Mouse (Mus musculus) hindbrain, embryonic 11.5 days (tissue): Measurements from ENCODE around the gene Prkag2. TPM values are rescaled to one million over a fixed set of nuclear protein-coding genes. Genes with fewer than 3 reads are reported as not detected.

ENCODE experiments used
- ATAC-seq: fragments of 200-750 bp; cut with Nextera tagmentation; 2 replicates; pipeline ENCODE4 v1.8.0; 2017; ENCODE audit warnings: mild to moderate bottlenecking, moderate TSS enrichment, moderate library complexity; ENCODE audit not compliant: low FRiP score
- DNase-seq: peaks from one replicate; pipeline ENCODE4 v3.0.0-alpha.2; 2015; ENCODE audit warnings: low spot score
- H3K27ac ChIP-seq: fragments of 300-500 bp; sonication (generic); 2 replicates; pipeline ENCODE4 v1.5.1; 2014; ENCODE audit warnings: mild to moderate bottlenecking, low read depth, low read length
- H3K27me3 ChIP-seq: fragments of 300-500 bp; sonication (generic); 2 replicates; pipeline ENCODE4 v1.6.1; 2014; ENCODE audit warnings: mild to moderate bottlenecking, low read length, moderate library complexity, mixed read lengths; ENCODE audit not compliant: control insufficient read depth, insufficient read depth
- H3K36me3 ChIP-seq: fragments of 300-500 bp; sonication (generic); 2 replicates; pipeline ENCODE4 v1.6.1; 2014; ENCODE audit warnings: mild to moderate bottlenecking, low read length, moderate library complexity, mixed read lengths; ENCODE audit not compliant: control insufficient read depth, insufficient read depth
- H3K4me1 ChIP-seq: fragments of 300-500 bp; sonication (generic); replicated peaks from 2 replicates; pipeline ENCODE4 v1.6.1; 2014; ENCODE audit warnings: low read length, mixed read lengths; ENCODE audit not compliant: control insufficient read depth, insufficient read depth
- H3K4me2 ChIP-seq: fragments of 300-500 bp; sonication (generic); replicated peaks from 2 replicates; pipeline ENCODE4 v1.6.1; 2014; ENCODE audit warnings: mild to moderate bottlenecking, low read depth, low read length
- H3K4me3 ChIP-seq: fragments of 300-500 bp; sonication (generic); 2 replicates; pipeline ENCODE4 v1.5.1; 2014; ENCODE audit warnings: low read depth, low read length
- H3K9ac ChIP-seq: fragments of 300-500 bp; sonication (generic); 2 replicates; pipeline ENCODE4 v1.6.1; 2014; ENCODE audit warnings: low read depth, low read length
- H3K9me3 ChIP-seq: fragments of 300-500 bp; sonication (generic); 2 replicates; pipeline ENCODE4 v1.6.1; 2016; ENCODE audit warnings: low read length; ENCODE audit not compliant: control insufficient read depth
- WGBS: fragments of 180-500 bp; shearing (Covaris S2); extraction: QIAGEN DNeasy Blood & Tissue Kit; methylation state at CpG from one replicate; pipeline ENCODE4 v1.1.7; 2014; 5-methylcytosine and 5-hydroxymethylcytosine counted together
- polyA plus RNA-seq: library from polyadenylated mRNA; unstranded; fragments of >200 nt; fragmentation: Nextera tagmentation; extraction: Ambion mirVana; gene quantifications from 2 replicates; pipeline ENCODE4 v1.2.1, GENCODE M21; 2014

Gene Prkag2
- polyA plus RNA-seq, 1 experiment from 2014 or later: 56.7 TPM

DNA sequence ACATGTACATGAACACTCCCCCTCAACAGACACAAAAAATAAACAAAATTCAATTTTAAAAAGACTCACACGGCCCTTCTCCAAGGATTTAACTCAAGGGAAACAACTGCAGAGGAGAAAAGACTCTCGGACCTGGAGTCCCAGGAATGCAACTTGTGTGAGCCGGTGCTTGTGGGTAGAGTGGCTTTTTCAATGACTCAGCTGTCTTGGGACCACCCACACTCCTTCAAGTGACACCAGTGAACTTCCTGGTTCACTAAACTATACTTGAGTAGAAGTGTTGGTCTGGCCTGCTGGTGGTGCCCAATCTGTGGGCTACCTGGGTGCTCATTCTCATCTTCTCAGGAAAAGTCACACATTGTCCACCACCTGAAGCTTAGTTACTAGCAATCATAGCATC is 53.7 kb downstream of the Prkag2 start:
- no peak for DNase-seq
- H3K27ac ChIP-seq: no peak overlapping the region
- no peaks in the 10 kb centered on the region for H3K27me3 ChIP-seq
- no peaks in the 10 kb centered on the region for H3K9me3 ChIP-seq
- no peaks in the 10 kb centered on the region for H3K36me3 ChIP-seq
- no peaks in the 10 kb centered on the region for H3K4me1 ChIP-seq
- 79% methylated on average over 3 of the region's 3 CpGs for WGBS
- H3K9ac ChIP-seq: no peak overlapping the region
- H3K4me2 ChIP-seq: no peak overlapping the region
- no peak overlapping the region for H3K4me3 ChIP-seq
- ATAC-seq: no peak

DNA sequence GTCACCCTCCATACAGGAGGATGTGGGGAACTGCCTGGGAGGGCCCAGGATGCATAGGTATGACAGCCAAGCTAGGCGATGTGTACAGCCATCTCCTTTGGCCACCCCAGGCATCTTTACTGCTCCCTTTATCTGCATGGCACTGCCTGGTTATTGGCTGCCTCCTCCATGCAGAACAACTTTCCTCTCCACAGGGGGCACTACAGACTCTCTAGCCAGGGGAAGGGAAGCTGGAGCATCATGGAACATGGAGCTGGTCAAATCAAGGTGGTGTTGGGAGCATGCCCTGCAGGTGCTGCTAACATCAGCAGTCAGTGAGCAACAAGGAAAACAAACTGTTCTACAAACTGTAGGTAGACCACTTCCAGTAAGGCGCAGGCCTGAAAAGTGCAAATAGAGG is 56.4 kb downstream of the Prkag2 start:
- Histone ChIP-seq H3K9me3 (no peaks in the 10 kb centered on the region), H3K9ac (no peak overlapping the region), H3K27ac (no peak overlapping the region), H3K36me3 (no peaks in the 10 kb centered on the region), H3K4me1 (no peaks in the 10 kb centered on the region), H3K4me3 (no peak overlapping the region), H3K4me2 (no peak overlapping the region), H3K27me3 (no peaks in the 10 kb centered on the region)
- ATAC-seq (no peak), DNase-seq (no peak)
- 93% methylated on average over 2 of the region's 2 CpGs for WGBS

DNA sequence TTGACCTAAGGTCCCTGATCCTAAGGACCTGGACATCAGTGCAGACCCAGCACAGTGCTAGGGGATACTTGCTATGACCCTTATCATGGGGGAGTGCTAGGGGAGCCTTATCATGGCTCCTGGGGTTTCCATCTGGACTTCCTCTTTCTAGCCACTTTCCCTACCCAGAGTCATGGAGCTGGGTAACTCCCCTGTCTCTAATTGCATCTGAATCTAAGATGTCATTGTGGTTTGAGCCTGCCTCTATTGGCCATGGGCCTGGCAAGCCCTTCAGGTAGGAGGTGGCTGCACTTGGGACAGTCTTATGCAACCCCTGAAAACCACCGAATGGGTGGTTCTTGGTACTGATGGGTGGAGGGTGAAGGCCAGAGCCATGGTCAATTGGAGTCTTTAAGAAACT is 58.5 kb downstream of the Prkag2 start:
- Histone ChIP-seq H3K27me3 (no peaks in the 10 kb centered on the region), H3K4me1 (no peaks in the 10 kb centered on the region), H3K4me2 (no peak overlapping the region), H3K27ac (no peak overlapping the region), H3K36me3 (no peaks in the 10 kb centered on the region), H3K4me3 (no peak overlapping the region), H3K9me3 (no peaks in the 10 kb centered on the region), H3K9ac (no peak overlapping the region)
- 95% methylated on average over 1 of the region's 1 CpGs for WGBS
- DNase-seq (no peak), ATAC-seq (no peak)

DNA sequence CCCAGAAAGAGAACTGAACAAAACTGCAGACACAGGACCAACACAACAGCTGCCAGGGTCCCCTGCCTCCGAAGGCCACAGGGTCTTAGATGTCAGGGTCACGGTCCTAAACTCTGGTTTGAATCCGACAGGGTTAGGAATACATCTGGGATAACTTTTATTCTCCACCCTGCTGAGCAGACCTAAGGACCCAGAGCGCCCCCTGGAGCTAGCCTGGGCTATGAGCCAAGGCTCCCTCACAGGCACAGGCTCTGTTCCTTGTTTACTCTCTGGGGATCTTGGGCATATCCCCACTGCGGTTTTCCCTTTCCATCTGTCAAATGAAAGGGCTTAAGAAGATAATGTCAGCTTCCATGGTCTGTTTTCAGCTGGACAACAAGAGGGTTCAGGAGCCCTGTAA is 59.1 kb downstream of the Prkag2 start:
- no peaks in the 10 kb centered on the region for H3K36me3 ChIP-seq
- H3K27me3 ChIP-seq: no peaks in the 10 kb centered on the region
- ATAC-seq: no peak
- no peak overlapping the region for H3K27ac ChIP-seq
- no peak overlapping the region for H3K4me3 ChIP-seq
- no peak overlapping the region for H3K9ac ChIP-seq
- 48% methylated on average over 5 of the region's 5 CpGs for WGBS
- H3K9me3 ChIP-seq: no peaks in the 10 kb centered on the region
- H3K4me2 ChIP-seq: no peak overlapping the region
- no peaks in the 10 kb centered on the region for H3K4me1 ChIP-seq
- no peak for DNase-seq

DNA sequence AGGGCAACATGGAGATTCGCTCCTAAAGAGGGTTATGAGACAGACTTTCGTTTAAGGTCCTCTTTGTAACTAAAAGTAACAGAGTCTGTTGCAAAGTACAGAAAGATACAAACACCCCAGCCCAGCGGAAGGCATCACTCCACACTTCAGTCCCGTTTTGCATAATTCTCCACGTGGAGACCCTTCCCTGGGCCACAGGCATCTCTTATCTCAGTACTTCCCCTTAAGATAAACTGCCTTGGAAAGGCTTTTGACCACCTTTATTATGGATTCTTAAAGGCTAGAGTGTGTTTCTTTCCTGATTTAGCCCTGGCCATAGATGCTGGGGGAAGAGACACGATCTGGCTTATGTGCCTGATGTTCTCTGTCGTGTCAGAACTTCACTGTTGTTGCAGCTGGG is 59.5 kb downstream of the Prkag2 start:
- ATAC-seq (no peak), DNase-seq (no peak)
- H3K4me1 ChIP-seq: no peaks in the 10 kb centered on the region
- H3K9me3 ChIP-seq: no peaks in the 10 kb centered on the region
- no peaks in the 10 kb centered on the region for H3K27me3 ChIP-seq
- no peak overlapping the region for H3K27ac ChIP-seq
- 84% methylated on average over 7 of the region's 7 CpGs for WGBS
- H3K4me3 ChIP-seq: no peak overlapping the region
- H3K36me3 ChIP-seq: no peaks in the 10 kb centered on the region
- H3K4me2 ChIP-seq: no peak overlapping the region
- no peak overlapping the region for H3K9ac ChIP-seq

DNA sequence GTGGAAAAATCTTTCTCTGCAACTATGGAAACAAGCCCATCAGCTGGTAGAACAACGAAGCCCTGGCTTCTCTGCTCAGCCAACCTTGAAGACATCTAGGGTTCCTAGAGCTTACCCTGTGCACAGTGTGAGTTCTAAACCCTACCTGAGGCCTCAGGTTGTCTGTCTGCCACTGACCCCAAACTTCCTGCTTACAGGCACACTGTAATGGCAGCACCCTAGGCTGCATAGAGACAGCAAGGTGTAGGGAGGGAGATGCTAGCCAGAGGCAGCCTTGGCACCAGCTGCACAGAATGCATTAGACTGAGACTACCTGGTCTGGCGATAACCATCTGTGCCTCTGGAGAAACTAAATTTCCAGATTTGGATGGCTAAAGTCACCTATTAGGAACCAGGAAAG is 61.6 kb downstream of the Prkag2 start:
- no peaks in the 10 kb centered on the region for H3K4me1 ChIP-seq
- no peak overlapping the region for H3K4me2 ChIP-seq
- no peak for DNase-seq
- no peak for ATAC-seq
- no peak overlapping the region for H3K27ac ChIP-seq
- H3K9me3 ChIP-seq: no peaks in the 10 kb centered on the region
- H3K36me3 ChIP-seq: no peaks in the 10 kb centered on the region
- 94% methylated on average over 2 of the region's 2 CpGs for WGBS
- H3K27me3 ChIP-seq: no peaks in the 10 kb centered on the region
- no peak overlapping the region for H3K4me3 ChIP-seq
- H3K9ac ChIP-seq: no peak overlapping the region

DNA sequence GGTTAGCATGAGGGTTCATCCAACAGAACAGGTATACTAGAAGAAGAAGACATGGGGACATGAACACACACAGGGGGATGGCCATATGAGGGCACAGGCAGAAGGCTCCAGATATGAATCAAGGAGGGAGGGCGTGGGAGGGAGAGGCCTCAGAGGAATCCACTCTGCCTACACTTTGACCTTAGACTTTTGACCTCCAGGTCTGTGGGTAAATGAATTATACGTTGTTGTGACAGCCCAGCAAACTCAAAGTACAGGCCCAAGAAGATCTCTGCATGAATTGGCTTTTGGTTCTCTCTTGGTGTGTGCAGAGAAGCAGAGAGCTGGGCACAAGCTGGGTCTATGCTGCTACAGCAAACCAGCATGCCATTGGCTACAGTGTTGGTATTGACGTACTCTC is 65.1 kb downstream of the Prkag2 start:
- H3K9ac ChIP-seq: no peak overlapping the region
- no peak overlapping the region for H3K27ac ChIP-seq
- no peak for ATAC-seq
- no peak overlapping the region for H3K4me3 ChIP-seq
- H3K4me1 ChIP-seq: no peaks in the 10 kb centered on the region
- 88% methylated on average over 3 of the region's 3 CpGs for WGBS
- H3K4me2 ChIP-seq: no peak overlapping the region
- no peaks in the 10 kb centered on the region for H3K9me3 ChIP-seq
- no peak for DNase-seq
- H3K27me3 ChIP-seq: no peaks in the 10 kb centered on the region
- H3K36me3 ChIP-seq: no peaks in the 10 kb centered on the region

DNA sequence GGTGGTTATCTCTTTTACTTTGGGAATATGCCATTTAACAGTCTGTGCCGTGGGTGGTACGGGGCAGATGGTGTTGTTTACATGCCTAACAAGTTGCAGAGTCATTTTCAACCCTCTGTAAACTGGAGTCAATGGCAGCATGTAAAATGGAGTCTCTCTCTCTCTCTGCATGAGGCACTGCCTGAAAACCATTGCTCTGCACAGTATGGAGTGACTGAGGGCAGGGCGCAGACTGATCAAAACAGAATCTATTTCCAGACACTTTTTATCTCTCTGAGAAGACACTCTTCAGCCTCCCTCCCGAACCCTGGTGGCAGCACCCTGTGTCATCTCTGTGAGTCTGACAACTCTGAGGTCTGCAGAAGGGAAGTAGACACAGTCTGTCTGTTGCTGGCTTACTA is 69.0 kb downstream of the Prkag2 start:
- Histone ChIP-seq H3K4me3 (no peak overlapping the region), H3K4me2 (no peak overlapping the region), H3K27me3 (no peaks in the 10 kb centered on the region), H3K36me3 (no peaks in the 10 kb centered on the region), H3K4me1 (no peaks in the 10 kb centered on the region), H3K9me3 (no peaks in the 10 kb centered on the region), H3K27ac (no peak overlapping the region), H3K9ac (no peak overlapping the region)
- ATAC-seq (no peak), DNase-seq (no peak)
- WGBS: 89% methylated on average over 4 of the region's 4 CpGs

DNA sequence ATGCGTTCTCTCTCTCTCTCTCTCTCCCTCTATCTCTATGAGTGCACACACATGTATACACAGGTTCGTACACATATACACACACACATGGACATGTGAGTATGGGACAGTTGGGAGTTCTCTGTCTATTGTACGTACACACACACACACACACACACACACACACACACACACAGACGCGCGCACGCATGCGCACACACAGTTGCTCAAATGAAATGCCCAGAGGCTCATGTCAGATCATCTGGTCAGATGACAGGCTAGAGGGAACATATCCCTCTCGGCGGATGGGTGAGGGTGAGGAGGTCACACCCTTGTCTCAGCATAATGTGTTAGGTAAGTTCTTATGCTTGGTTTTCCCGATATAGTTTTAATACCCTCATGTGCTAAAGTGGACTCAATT is 69.4 kb downstream of the Prkag2 start:
- no peaks in the 10 kb centered on the region for H3K36me3 ChIP-seq
- WGBS: 93% methylated on average over 11 of the region's 11 CpGs
- DNase-seq: no peak
- no peak overlapping the region for H3K4me3 ChIP-seq
- H3K27me3 ChIP-seq: no peaks in the 10 kb centered on the region
- no peaks in the 10 kb centered on the region for H3K4me1 ChIP-seq
- H3K4me2 ChIP-seq: no peak overlapping the region
- H3K27ac ChIP-seq: no peak overlapping the region
- H3K9ac ChIP-seq: no peak overlapping the region
- H3K9me3 ChIP-seq: no peaks in the 10 kb centered on the region
- ATAC-seq: no peak
